Mouse (Mus musculus) C2C12 (cell line): ENCODE results near the gene 5730522E02Rik.

Experiments used
- CEBPB ChIP-seq: IDR thresholded peaks from one replicate; pipeline ENCODE4 v1.6.1; 2011; ENCODE audit warnings: low read depth, mild to moderate bottlenecking, control low read depth, moderate library complexity
- CTCF ChIP-seq: IDR thresholded peaks from one replicate; pipeline ENCODE4 v1.5.1; 2011; ENCODE audit not compliant: control insufficient read depth, insufficient read depth, insufficient read length
- MAX ChIP-seq: IDR thresholded peaks from one replicate; pipeline ENCODE4 v1.6.1; 2011; ENCODE audit warnings: mild to moderate bottlenecking, control low read depth
- MYOD1 ChIP-seq: IDR thresholded peaks from one replicate; pipeline ENCODE4 v1.6.1; 2011; ENCODE audit warnings: low read depth; ENCODE audit not compliant: control insufficient read depth, insufficient read length
- USF1 ChIP-seq: IDR thresholded peaks from one replicate; pipeline ENCODE4 v1.6.1; 2011; ENCODE audit warnings: low read depth, mild to moderate bottlenecking, control low read depth, moderate library complexity

DNA sequence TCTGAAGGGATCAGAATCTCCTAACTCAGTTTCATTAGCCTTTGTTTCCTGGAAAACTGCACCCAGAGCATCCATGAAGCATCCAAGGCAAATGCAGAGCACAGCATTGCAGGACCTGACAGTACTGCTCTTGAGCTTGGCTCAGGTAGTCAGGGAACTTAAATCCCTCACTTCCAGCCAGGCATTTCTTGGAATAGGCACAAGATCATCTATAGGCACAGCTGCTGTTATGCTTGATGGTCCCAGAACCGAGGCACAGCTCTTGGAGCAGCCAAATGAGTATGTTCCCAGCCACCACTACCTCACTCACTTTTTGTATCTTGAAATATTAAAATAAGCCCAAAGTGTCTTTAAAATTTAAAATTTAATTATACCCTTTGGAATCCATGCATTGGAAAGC is 19.3 kb upstream of the 5730522E02Rik start:
- TF ChIP-seq CTCF (no peak), MYOD1 (no peak), CEBPB (no peak), MAX (no peak), USF1 (no peak)
